Mouse (Mus musculus) limb, embryonic 13.5 days (tissue): ENCODE measurements around the gene Rpusd4. TPM values are rescaled to one million over a fixed set of nuclear protein-coding genes. Genes with fewer than 3 reads are reported as not detected.
A peak's percentile ranks its signal among the peaks of the same experiment; 100 is the strongest.

Experiments
- ATAC-seq: fragments of 200-750 bp; cut with Nextera tagmentation; 2 replicates; pipeline ENCODE4 v1.8.0; 2017; ENCODE audit warnings: low read depth, moderate number of reproducible peaks, moderate TSS enrichment; ENCODE audit not compliant: low FRiP score
- H3K27ac ChIP-seq: fragments of 300-500 bp; sonication (generic); 2 replicates; pipeline ENCODE4 v1.5.1; 2015; ENCODE audit warnings: inconsistent platforms, mild to moderate bottlenecking, moderate library complexity
- H3K27me3 ChIP-seq: fragments of 300-500 bp; sonication (generic); 2 replicates; pipeline ENCODE4 v1.6.1; 2015; ENCODE audit warnings: mild to moderate bottlenecking, inconsistent platforms
- H3K36me3 ChIP-seq: fragments of 300-500 bp; sonication (generic); 2 replicates; pipeline ENCODE4 v1.6.1; 2015; ENCODE audit warnings: inconsistent platforms, mild to moderate bottlenecking, moderate library complexity
- H3K4me1 ChIP-seq: fragments of 300-500 bp; sonication (generic); 2 replicates; pipeline ENCODE4 v1.6.1; 2015; ENCODE audit warnings: inconsistent platforms
- H3K4me2 ChIP-seq: fragments of 300-500 bp; sonication (generic); replicated peaks from 2 replicates; pipeline ENCODE4 v1.6.1; 2015; ENCODE audit warnings: inconsistent platforms, mild to moderate bottlenecking, moderate library complexity
- H3K4me3 ChIP-seq: fragments of 300-500 bp; sonication (generic); 2 replicates; pipeline ENCODE4 v1.5.1; 2015; ENCODE audit warnings: moderate library complexity, mild to moderate bottlenecking, inconsistent platforms
- H3K9ac ChIP-seq: fragments of 300-500 bp; sonication (generic); 2 replicates; pipeline ENCODE4 v1.6.1; 2015; ENCODE audit warnings: mild to moderate bottlenecking, inconsistent platforms
- H3K9me3 ChIP-seq: fragments of 300-500 bp; sonication (generic); 2 replicates; pipeline ENCODE4 v1.6.1; 2016; ENCODE audit warnings: inconsistent platforms
- WGBS: fragments of 180-500 bp; shearing (Covaris S2); methylation state at CpG from one replicate; pipeline ENCODE4 v1.1.7; 2015; 5-methylcytosine and 5-hydroxymethylcytosine counted together
- polyA plus RNA-seq: library from polyadenylated mRNA; unstranded; fragments of >200 nt; fragmentation: Nextera tagmentation; extraction: Ambion mirVana; gene quantifications from 2 replicates; pipeline ENCODE4 v1.2.1, GENCODE M21; 2015

Gene Rpusd4
- 29.6 and 31.9 TPM in 2 replicates for polyA plus RNA-seq

DNA sequence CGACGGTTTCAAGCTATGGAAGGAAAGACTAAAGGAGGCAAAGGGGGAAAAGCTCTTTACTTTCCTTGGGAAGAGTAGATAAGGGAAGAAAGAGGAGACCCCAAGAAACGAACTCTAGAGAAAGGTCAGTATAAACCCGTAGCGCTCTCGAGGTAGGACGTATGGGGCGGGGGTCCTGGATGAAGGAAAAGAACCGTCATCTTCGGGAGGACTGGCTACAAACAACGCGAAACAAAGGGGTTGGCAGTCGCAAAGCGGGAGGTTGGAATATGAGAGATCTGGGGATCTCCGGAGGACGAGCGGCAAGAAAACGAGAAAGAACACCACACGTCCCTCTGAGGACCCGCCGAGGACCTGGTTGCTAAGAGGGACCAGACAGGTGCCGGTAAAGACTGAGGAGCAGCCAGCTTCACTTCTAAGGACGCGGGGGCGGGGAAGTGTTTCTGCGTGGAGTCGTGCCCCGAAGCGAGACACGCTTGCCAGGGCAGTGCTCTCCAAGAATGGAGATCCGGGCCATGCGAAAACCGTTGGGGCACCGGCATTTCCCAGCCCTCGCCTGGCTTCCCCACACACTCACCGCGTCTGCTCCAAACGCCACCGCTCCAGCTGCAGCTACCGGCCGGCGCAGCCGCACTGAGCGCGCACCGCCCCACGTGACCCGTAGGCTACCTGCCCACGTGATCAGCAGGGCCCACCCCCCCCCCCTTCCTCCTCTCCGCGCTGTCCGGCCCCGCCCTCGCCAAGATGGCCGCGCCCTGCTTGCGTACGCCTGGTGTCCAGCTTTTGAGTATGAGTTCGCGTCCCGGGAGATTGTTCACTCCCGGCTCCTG, at the start of gene Rpusd4, which contains the start of gene Fam118b:
TSS of gene Rpusd4 (plus strand) at position 720 of the 830 bp plus-strand sequence.
TSS of gene Fam118b (minus strand) at position 660 of the 830 bp plus-strand sequence.
- under 1% methylated on average over 62 of the region's 62 CpGs for WGBS
- peak within 1 kb of the TSS; percentile 63; the same call in 1 of the 2 replicates for H3K27ac ChIP-seq

DNA sequence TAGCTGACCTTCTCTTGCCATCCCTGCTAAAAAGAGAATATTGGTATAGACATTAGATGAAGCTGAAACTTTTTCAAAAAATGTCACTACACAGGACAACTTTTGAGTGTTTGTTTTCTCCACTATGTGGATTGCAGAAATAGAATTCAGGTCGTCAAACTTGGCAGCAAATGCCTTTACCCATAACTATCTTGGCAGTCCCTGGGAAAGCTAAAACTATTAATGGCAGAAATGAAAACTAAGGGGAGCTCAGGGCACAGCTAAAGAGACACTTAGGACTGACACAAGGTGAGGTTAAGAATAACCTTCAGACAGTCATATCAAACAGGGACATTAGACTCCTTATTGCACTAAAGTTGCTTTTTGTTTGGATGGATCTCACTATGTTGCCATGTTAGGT, 49.7 kb upstream of the Rpusd4 start:
- Histone ChIP-seq H3K4me3 (no peak overlapping the region), H3K9ac (no peak overlapping the region), H3K27ac (no peak overlapping the region), H3K36me3 (peaks cover 89% of the 10 kb centered on the region), H3K9me3 (no peaks in the 10 kb centered on the region), H3K27me3 (no peaks in the 10 kb centered on the region), H3K4me1 (no peaks in the 10 kb centered on the region), H3K4me2 (no peak overlapping the region)
- WGBS = 80% methylated on average over 1 of the region's 1 CpGs
- no peak for ATAC-seq

More for the DNA sequence above, at the start of gene Rpusd4, which contains the start of gene Fam118b:
- H3K9me3 ChIP-seq = no peaks in the 10 kb centered on the region
- no peaks in the 10 kb centered on the region for H3K27me3 ChIP-seq
- ATAC-seq = peak; percentile 93
- H3K4me3 ChIP-seq = peak within 1 kb of the TSS; percentile 76
- H3K36me3 ChIP-seq = peaks cover 27% of the 10 kb centered on the region
- peak within 1 kb of the TSS; percentile 85 for H3K4me2 ChIP-seq
- peak within 1 kb of the TSS; percentile 82 for H3K9ac ChIP-seq
- H3K4me1 ChIP-seq = peaks cover 19% of the 10 kb centered on the region

- H3K27me3 ChIP-seq = no peaks in the 10 kb centered on the region
- no peak overlapping the region for H3K9ac ChIP-seq
- no peaks in the 10 kb centered on the region for H3K9me3 ChIP-seq
- WGBS = 93% methylated on average over 3 of the region's 3 CpGs
- no peak overlapping the region for H3K27ac ChIP-seq
- H3K4me2 ChIP-seq = no peak overlapping the region
- no peak for ATAC-seq
- H3K4me3 ChIP-seq = no peak overlapping the region
- no peaks in the 10 kb centered on the region for H3K4me1 ChIP-seq
- H3K36me3 ChIP-seq = peaks cover 64% of the 10 kb centered on the region
Measured at GRCm38 (mm10) chr9:35223466-35223865, 44.2 kb upstream of the Rpusd4 start.

DNA sequence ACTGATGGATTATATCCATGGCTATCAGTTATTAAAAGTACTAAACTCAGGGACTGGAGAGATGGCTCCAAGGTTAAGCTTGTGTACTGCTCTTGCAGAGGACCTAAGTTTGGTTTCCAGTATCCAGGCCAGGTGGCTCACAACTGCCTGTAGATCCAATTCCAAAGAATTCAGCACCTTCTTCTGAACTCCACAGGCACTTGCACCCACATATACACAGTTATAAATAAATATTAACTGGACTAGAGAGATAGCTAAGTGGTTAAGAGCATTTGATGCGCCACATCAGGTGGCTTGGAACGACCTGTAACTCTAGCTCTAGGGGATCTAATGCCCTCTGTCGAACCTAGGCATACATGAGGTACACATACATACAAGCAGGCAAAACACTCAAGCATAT, 39.0 kb upstream of the Rpusd4 start:
- H3K4me1 ChIP-seq = no peaks in the 10 kb centered on the region
- 87% methylated on average over 3 of the region's 3 CpGs for WGBS
- H3K9me3 ChIP-seq = no peaks in the 10 kb centered on the region
- no peak overlapping the region for H3K9ac ChIP-seq
- H3K4me2 ChIP-seq = no peak overlapping the region
- H3K36me3 ChIP-seq = peaks cover 46% of the 10 kb centered on the region
- ATAC-seq = no peak
- no peak overlapping the region for H3K27ac ChIP-seq
- H3K27me3 ChIP-seq = no peaks in the 10 kb centered on the region
- H3K4me3 ChIP-seq = no peak overlapping the region

- H3K27ac ChIP-seq = no peak overlapping the region
- 72% methylated on average over 3 of the region's 3 CpGs for WGBS
- H3K9me3 ChIP-seq = no peaks in the 10 kb centered on the region
- no peak overlapping the region for H3K9ac ChIP-seq
- H3K4me3 ChIP-seq = no peak overlapping the region
- H3K4me1 ChIP-seq = no peaks in the 10 kb centered on the region
- ATAC-seq = no peak
- no peak overlapping the region for H3K4me2 ChIP-seq
- H3K27me3 ChIP-seq = no peaks in the 10 kb centered on the region
- peaks cover 40% of the 10 kb centered on the region for H3K36me3 ChIP-seq
Measured at GRCm38 (mm10) chr9:35235996-35236395, 31.7 kb upstream of the Rpusd4 start.

DNA sequence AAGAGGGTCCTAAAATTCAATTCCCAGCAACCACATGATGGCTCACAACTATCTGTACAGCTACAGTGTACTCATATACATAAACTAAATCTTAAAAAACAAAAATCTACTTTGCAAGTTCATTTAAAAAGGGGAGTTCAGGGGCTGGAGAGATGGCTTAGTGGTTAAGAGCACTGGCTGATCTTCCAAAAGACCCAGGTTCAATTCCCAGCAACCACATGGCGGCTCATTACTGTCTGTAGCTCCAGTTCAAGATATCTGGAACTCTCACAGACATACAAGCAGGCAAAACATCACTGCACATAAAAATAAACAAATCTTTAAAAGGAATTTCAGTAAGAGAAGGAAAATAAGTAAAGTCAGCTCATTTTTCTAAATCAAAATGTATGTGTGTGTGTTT, 29.3 kb upstream of the Rpusd4 start:
- no peaks in the 10 kb centered on the region for H3K4me1 ChIP-seq
- no peak for ATAC-seq
- no peaks in the 10 kb centered on the region for H3K27me3 ChIP-seq
- H3K9ac ChIP-seq = no peak overlapping the region
- no peak overlapping the region for H3K4me2 ChIP-seq
- H3K36me3 ChIP-seq = peaks cover 20% of the 10 kb centered on the region
- no peak overlapping the region for H3K27ac ChIP-seq
- no peaks in the 10 kb centered on the region for H3K9me3 ChIP-seq
- 95% methylated on average over 1 of the region's 1 CpGs for WGBS
- H3K4me3 ChIP-seq = no peak overlapping the region

DNA sequence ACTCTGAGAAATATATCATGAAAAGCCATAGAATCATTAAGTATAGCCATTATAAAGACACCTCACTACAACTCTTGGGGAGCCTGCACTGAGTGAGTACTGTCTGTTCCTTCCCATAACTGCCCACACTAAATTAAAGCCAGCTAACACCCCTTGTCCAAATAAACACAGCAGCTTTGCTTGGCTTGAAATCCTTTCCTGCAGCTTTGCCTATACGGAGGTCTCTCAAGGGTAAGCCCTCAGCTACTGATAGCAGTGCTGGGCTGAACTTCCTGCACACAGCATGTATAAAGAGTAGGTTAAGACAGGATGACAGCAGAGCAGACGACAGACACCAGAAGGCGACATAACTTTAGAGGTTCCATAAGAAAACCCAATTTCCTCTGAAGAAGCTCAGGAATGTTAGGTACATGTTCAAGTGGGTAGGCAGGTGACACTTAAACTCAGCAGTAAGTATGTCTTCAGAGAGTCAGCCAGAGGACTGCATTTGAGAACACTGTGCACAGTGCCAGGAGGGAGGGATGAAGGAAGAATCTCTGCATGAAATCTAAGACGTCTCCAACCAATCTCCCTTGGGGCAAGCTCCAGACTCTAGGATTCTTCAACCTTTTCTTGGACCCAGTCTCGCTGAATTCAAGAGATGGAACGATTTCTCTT, 28.6 kb upstream of the Rpusd4 start:
- no peak overlapping the region for H3K4me2 ChIP-seq
- H3K9me3 ChIP-seq = no peaks in the 10 kb centered on the region
- H3K9ac ChIP-seq = no peak overlapping the region
- H3K27ac ChIP-seq = no peak overlapping the region
- H3K4me1 ChIP-seq = no peaks in the 10 kb centered on the region
- no peak for ATAC-seq
- H3K4me3 ChIP-seq = no peak overlapping the region
- H3K27me3 ChIP-seq = no peaks in the 10 kb centered on the region
- 72% methylated on average over 6 of the region's 6 CpGs for WGBS
- peaks cover 15% of the 10 kb centered on the region for H3K36me3 ChIP-seq

DNA sequence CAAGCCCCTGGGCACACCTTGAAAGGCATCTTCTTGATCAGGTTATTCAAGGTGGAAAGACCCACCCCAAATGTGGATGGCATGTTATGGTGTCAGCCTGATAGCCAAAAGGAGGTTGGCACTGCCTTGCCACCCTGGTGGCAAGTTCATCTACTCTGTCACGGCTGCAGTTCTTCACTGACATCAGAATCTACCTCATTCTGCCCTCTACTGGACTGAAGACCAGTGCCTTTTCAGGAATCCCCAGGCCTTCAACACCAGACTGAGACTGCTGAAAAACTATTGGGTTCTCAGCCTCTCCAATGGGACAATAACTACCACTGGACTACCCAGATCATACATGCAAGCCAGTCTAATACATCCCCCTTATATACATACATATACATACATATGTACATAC, 27.9 kb upstream of the Rpusd4 start:
- Histone ChIP-seq H3K9ac (no peak overlapping the region), H3K27ac (no peak overlapping the region), H3K9me3 (no peaks in the 10 kb centered on the region), H3K4me2 (no peak overlapping the region), H3K27me3 (no peaks in the 10 kb centered on the region), H3K4me1 (no peaks in the 10 kb centered on the region), H3K36me3 (peaks cover 8% of the 10 kb centered on the region), H3K4me3 (no peak overlapping the region)
- 68% methylated on average over 1 of the region's 1 CpGs for WGBS
- ATAC-seq = no peak

DNA sequence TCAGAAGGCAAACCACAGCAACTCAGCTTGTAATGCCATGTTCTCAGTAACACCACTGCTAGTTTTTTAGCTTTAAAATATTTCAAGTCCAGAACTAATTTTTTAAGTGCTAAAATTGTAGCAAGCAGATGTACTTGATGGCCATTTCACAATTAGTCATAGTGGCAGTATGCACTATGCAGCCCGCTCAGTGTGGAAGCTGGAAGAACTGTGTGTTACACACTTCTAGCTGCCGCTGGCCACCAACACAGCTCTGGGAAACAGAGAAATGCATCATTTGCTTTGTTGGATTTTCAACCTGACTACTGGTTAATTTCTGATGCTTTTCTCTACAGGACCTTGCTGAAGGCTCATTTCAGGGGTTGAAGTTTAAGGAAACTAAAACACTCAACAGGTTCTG, 20.3 kb upstream of the Rpusd4 start:
- Histone ChIP-seq H3K4me2 (no peak overlapping the region), H3K27me3 (no peaks in the 10 kb centered on the region), H3K36me3 (no peaks in the 10 kb centered on the region), H3K4me1 (peaks cover 15% of the 10 kb centered on the region), H3K4me3 (no peak overlapping the region), H3K27ac (no peak overlapping the region), H3K9me3 (no peaks in the 10 kb centered on the region), H3K9ac (no peak overlapping the region)
- WGBS = 85% methylated on average over 2 of the region's 2 CpGs
- no peak for ATAC-seq

DNA sequence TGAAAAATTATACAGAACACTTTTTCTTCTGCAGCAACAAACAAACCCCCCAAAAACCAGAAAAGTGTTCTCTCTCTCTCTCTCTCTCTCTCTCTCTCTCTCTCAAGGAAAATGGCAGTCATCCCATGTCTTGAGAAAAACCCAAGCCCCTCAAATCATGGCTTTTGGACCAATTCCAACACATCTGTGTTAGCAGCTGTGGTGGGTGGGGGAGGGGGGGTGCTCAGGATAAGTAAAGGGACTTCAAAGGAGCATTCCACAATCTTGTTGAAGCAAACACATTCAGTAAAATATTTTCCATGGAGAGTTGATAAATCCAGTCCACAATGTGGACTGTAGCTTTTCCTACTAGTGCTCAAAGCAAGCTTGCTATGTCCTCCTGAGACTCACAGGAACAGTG, 18.2 kb upstream of the Rpusd4 start:
- Histone ChIP-seq H3K36me3 (no peaks in the 10 kb centered on the region), H3K4me3 (no peak overlapping the region), H3K9me3 (no peaks in the 10 kb centered on the region), H3K27ac (peak overlapping the region; percentile 61; the same call in 1 of the 2 replicates), H3K9ac (no peak overlapping the region), H3K4me1 (peaks cover 15% of the 10 kb centered on the region), H3K27me3 (no peaks in the 10 kb centered on the region), H3K4me2 (no peak overlapping the region)
- ATAC-seq = peak; percentile 83

- Histone ChIP-seq H3K36me3 (peaks cover 3% of the 10 kb centered on the region), H3K9ac (no peak overlapping the region), H3K4me2 (no peak overlapping the region), H3K9me3 (no peaks in the 10 kb centered on the region), H3K27me3 (no peaks in the 10 kb centered on the region), H3K4me3 (no peak overlapping the region), H3K27ac (no peak overlapping the region), H3K4me1 (no peaks in the 10 kb centered on the region)
- WGBS = 92% methylated on average over 7 of the region's 7 CpGs
- no peak for ATAC-seq
Measured at GRCm38 (mm10) chr9:35257365-35257764, 10.3 kb upstream of the Rpusd4 start.

- Histone ChIP-seq H3K27me3 (no peaks in the 10 kb centered on the region), H3K4me3 (no peak overlapping the region), H3K27ac (no peak overlapping the region), H3K9me3 (no peaks in the 10 kb centered on the region), H3K9ac (no peak overlapping the region), H3K4me2 (no peak overlapping the region), H3K4me1 (peaks cover 9% of the 10 kb centered on the region), H3K36me3 (peaks cover 6% of the 10 kb centered on the region)
- 90% methylated on average over 4 of the region's 4 CpGs for WGBS
- ATAC-seq = no peak
Measured at GRCm38 (mm10) chr9:35262418-35262817, 5.2 kb upstream of the Rpusd4 start.
